Mouse (Mus musculus) left cerebral cortex, adult 11 months (tissue): ENCODE results near the gene Ifnlr1.

Experiments used
- DNase-seq: peaks from one replicate; pipeline ENCODE4 v3.0.0; 2022; ENCODE audit warnings: low spot score

Gene Ifnlr1

GRCm38 (mm10) chr4:135744726-135745448 is 58.8 kb downstream of the Ifnlr1 start:
- no peak for DNase-seq

- no peak for DNase-seq
Measured at GRCm38 (mm10) chr4:135745613-135746012, 59.5 kb downstream of the Ifnlr1 start.

- DNase-seq, result no peak
Measured at GRCm38 (mm10) chr4:135750896-135751295, 64.8 kb downstream of the Ifnlr1 start.

DNA sequence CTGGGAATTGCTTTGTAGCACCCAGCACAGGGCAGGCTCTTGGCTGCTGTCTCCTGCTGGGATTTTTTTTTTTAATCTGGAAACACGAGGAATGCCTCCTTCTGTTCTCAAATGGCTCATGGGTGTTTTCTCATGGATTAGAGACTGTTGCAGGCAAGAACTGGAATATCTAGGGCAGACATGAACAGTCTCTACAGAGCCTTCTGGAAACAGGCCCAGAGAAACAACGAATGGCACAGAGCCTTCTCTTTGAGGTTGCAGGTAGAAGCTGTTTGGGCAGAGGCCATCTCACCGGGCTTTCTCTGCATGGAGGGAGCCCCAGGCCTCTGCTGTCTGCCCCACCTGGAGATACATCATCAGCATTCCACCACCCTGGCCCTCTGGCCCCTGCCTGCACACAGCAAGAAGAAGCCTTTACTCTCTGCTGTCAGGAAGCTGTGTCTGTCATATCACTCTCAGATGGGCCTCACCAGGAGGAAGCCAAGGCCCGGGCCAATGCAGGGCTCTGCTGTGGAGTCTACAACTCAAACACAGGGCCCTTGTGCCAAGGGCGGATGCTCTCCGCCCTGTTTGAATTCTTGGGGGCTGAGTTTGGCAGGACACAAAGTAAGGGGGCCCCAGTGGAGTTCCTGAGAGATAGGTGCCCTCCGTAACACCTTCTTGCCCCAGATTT is 66.2 kb downstream of the Ifnlr1 start:
- no peak for DNase-seq

DNA sequence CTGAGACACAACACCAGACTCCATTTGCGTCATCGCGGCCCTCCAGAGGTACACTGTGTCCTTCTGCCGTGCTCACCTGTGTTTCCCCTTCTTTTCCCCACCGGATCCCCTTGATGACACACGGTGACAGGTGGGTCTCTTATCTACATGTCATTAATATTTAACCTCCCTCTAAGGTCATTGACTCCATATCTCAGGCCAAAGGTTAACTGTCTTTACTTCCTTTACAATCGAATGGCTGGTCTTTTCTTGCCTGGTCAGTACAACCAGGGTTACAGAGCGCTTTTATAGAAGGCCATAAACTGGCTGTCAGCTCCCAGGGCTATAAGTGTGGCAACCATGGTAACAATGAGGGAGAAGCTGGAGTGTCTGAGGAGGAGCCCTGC is 66.7 kb downstream of the Ifnlr1 start:
- DNase-seq, result no peak
